Mouse (Mus musculus): Measurements from ENCODE around the gene Camkmt.

The Camkmt gene

DNA sequence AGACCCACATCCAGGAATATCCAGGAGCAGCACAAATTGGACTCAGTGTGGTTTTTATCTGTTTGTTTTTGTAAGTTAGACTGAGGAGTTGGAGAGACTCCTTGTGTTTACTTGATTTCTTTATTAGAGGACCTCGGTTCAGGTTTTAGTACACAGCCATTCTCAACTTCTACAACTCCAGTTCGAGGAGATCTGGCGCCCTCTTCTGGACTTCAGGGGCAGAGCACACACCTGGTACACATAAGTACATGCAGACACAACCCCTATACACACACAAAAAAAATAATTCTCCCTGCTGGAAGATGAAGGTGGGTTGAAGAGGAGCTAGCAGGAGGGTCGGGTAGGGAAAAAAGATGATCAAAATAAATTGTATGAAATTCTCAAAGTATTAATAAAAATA, 379.4 kb downstream of the Camkmt start:
- DNase-seq: no peak

DNA sequence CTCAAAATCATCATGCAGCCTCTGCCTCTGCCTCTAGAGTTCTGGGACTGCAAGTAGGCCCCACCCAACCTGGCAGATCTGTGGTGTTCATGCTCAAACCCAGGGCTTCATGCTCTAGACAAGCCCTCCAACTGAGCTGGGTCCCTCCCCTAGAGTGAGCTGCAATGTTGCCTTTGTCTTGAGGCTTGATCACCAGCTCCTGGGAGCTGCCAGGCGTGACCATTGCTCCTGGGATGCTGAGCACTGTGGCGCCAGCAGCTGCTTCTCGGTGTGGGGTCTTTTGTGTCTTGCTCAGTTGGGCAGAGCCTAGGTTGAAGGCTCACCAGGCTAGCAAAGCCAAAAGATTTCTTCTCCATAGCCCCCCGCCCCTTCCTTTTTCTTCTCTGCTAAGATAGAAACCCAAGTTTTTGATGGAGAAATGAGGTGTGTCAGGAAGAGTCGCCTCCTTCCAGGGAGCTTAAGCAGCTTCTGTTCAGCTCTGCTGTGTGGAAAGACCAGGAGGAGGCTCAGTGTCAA, 382.4 kb downstream of the Camkmt start:
- DNase-seq: no peak

DNA sequence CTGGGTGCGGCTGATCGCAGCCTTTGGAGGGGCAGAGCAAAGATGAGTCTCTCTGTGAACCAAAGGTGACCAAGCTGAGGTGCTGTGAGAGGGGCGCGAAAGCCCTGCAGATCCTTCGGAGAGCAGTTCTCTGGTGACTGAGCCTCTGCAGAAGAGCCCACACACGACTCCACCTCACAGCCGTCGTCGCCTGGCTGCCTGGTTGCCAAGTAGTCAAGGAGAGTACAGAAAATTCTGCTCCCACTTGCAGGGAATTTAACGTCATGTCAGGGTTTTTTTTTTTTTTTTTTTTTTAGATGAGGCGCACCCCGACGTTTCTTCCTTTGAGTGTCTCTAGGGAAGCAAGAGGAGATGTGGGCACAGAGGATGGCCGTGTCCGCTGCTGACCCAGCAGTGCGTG, 382.9 kb downstream of the Camkmt start:
- no peak for DNase-seq

DNA sequence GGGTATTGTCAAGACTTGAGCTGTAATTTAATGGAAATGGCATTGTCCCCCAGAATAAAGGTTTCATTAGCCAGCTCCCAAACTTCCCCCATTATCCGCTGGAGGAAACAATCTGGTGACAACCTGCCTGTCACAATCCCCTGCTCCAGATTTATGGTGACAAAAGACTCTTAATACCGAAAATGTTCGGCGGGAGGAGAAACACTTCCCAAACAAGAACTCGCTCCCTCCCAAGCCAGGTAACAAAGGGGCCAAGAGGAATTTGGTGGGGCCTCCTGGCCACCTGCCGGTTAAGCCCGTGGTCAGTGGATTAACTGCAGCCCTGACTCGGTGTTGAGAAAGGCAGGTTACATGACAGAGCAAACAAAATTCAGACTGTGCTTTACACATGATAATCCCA, 383.5 kb downstream of the Camkmt start:
- DNase-seq: no peak

DNA sequence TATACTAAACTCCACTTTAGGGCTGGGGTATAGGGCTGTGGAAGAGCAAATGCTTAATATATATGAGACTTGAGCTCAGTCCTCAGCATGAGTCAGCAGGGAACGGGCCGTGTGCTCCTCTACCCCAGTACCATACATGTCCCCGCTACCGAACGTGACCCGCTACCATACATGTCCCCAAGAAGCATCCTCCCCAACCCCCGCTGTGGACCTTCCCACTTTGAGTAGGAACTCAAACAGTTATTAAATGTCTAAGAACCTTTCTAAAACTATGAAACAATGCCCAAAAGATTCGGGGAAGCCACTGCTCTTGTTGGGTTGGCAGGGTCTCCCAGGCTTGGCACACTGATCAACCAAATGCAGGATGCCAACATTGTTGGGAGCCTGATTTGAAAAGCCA, 390.9 kb downstream of the Camkmt start:
- DNase-seq: no peak

DNA sequence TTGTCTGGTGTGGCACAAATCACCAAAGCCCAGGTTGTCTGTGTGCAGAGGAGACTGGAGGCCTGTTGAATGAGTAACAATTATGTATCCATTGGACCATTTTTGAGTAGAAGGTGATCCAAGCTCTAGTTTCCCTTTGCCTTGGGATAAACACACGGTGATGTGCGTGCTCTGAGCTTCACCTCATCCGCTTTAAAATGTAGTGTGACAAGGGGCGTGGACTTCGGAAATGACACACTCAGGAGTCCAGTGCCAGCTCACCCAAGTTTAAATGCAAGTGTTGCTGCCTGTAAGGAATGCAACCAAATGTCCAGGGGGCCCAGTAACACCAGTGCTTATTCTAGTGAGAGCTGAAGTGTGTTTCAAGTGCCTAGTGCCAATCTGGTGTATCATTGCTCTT, 392.7 kb downstream of the Camkmt start:
- no peak for DNase-seq

DNA sequence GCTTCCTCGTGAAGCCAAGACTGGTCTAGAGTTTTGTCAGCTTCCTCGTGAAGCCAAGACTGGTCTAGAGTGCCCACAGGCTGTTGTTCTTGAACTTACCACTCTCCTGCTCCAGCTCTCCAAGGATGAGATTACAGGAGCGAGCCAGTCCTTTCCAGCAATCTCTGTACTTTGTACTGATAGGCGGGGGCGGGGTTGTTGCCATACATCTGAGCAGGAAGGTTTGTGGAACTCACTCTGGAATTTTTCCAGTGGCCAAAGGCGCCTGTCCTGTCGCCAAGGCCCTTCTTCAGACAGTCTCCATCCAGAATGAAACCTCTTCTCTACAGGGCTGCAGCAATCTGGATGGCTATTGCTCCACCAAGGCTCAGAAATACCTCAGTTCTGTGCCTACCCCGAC, 393.7 kb downstream of the Camkmt start:
- no peak for DNase-seq

DNA sequence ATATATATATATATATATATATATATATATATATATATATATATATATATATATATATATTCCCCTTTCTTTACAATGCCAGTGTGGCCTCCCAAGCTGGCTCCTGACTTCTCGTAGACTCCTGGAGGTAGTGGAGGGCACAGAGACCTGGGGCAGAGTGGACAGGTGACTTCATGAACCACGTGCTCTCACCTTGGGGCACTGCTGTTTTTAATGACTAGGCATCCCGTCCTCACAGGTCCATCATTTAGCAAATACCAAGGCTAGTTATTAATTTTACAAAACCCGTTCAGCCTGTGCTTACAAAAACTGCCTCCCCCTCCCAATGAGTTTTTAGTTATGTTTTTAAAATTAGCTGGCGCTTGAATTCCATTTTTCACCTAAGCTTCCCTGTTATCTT, 394.2 kb downstream of the Camkmt start:
- DNase-seq: no peak

DNA sequence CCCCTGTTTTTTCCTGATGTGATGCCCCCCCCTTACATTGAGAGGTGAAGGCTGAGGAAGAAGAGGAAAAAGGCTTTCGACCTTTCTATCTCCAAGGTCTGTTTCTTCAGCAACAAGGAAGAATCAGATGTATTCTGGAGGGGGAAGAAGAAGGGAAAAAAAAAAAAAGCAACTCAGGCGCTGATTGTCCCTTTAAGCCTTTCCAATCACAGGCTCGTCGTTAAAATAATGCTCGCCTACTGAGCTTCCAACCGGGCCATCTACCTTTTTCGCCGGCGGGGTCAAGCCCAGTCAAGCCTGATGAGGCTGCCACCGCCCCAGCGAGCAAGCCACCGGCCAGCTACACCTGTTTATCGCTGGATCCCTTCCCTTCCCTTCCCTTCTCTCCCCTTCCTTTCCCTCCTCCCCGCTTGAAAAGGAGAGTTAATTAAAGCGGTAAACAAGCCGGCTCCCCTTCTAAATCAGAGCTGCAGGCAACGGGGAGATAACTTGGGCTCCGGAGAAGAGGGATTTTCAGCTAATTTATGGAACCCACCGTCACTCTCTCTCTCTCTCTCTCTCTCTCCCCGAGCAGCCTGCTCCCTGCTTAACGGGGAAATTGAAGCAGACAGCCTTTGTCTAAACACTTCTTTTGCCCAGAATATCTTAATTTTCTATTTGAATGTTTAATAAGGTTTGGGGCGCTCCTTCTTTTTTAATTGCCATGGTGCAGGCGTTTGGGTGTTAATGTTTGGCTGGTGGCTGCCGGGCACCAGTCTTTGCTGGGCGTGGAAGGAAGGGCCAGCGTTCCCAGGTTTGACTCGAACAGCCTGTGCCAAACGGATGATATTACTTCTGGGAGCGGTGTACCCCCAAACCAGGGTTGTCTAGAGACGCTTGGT, 395.0 kb downstream of the Camkmt start:
- no peak for DNase-seq

DNA sequence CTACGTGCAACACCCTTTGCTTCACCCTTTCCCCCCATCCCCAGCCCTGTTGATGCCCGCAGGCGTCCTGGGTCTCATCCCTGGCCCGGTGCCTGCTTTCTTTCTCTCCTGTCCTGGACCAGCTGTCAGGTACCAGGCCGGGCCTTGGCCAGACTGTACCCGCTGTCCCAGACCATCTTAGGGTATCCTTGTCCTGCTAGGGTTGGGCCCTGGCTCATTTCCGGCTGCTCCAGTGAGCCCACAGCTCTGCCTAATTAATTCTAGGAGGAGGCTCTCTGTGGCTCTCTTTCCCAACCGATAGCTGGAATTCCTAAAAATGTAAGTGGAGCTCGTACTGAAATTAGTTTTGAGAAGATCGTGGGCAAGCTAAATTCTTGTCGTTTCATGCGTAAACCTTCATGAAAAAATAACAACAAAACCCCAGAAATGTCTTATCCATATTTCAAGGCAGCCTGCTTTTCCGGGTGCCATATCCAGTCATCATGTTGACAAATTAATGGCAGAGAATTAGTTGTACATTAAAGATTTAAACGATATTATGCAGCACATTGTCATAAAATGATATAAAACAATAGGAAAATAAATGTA, 395.7 kb downstream of the Camkmt start:
- no peak for DNase-seq

DNA sequence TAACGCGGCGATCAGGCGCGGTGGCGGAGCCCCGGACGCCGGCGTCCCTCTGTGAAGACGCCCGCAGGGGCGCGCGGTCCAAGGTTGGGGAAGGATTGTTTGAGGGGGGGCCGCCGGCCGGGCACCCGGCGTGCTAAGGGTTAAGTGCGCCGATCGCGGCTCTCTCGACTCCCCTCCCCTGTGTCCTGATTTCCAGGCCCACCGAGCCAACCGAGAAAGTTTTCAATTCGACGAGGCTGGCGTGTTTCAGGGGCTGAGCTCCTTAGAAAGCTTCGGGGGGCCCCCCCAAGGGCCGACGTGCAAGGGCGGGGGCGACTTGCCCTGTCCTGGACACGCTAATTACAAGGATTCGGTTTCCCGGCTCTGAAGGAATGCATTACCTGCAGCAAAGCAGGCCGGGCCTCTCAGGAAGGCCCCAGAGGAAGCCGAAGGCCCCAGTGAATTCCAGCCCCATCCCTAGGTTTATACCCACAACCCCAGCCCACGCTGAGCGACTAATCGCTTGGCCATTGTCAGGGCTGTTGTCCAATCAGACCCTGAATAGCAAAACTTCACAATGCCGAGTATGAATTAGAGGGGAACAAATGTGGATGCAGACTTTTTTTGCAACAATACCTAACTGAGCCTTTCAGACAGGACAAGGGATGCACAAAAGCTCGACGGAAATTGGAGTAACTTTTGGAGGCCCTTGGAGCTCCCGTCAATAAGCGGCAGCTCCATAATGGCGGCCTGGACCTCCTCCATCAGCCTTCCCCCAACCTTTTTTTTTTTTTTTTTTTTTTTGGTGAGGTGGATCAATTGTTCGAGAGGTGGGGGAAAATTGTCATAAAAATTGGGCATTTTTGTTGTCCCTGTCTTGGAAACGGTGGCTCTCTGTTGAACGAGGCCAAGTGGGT, 396.5 kb downstream of the Camkmt start:
- no peak for DNase-seq

DNA sequence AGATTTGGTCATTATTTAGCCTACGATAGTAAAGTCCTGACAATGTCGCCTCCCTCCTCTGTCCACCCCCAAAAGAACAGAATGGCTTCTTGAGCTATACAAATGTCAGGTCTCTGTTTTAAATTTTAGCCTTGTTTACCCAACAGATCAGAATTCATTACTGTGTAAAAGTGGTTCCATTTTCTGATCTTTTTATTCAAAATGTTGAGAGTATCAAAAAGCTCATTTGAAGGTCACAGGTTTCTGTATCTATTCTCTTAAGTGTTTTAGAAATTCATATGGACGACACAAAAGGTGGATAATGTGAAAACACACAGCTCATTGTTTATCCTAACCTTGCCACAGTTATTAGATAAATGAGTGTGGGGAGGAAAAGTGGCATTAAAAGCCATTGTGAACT, 397.2 kb downstream of the Camkmt start:
- DNase-seq: no peak

DNA sequence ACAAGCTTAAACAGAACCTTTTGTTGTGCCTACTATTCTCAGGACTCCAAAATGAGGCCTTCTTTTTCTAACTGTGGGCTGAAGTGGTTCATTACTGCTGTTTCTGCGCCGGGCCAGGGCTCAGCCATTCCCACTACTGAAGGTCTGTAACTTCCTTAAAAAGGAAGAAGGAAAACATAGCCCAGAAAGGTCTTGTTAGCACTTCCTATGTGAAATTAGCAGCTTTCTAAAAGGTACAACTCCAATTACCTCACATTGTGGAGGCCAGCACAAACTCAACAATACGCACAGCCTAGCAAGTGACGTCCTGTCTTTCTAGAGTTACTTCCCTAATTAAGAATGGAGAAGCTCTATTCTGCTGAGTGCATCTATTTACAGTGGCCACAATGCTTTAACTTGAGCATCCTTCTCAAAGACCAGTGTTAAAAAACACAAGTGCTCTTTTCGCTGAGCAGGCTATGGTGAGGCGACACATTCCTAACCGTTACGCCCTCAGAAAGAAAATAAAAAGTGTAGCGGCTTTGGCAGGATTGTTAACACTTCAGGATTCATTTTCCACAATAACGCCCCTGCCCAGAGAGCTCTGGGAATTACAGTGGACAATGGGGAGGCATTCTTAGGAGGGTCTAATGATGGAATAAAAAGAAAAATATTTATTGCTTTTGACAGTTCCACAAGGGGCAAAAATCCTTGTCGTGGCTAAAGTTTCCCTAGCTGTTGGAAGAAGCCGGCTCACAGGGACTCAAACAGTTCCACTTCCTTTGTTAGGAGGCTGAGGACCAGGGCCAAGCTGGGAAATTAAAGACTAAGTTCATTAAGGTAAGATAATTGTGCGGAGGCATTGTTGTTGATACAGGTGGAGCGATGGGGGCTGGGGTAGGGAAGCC, 398.5 kb downstream of the Camkmt start:
- no peak for DNase-seq

DNA sequence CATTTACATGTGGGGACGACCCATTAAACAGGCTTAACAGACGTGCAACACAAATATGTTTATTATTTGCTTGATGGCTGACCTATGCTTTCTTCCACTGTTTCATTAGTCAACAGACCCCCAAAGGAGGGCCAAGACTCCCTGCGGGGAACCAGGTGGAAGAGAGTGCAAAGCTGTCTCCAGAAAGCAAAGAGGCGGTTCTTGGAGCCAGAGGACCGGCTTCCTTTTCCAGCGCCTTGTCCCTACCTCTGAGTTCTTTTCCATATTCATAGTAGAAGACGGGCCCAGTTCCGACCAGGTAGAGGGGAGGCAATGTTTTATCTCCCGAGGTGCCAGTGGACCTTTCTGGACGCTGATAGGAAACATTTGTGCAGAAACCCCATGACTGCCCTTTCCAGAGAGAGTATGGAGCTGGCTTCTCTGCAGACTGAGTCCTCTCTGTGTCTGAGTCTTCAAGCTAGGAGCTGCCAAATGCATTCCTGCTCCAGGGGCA, 399.2 kb downstream of the Camkmt start:
- no peak for DNase-seq

DNA sequence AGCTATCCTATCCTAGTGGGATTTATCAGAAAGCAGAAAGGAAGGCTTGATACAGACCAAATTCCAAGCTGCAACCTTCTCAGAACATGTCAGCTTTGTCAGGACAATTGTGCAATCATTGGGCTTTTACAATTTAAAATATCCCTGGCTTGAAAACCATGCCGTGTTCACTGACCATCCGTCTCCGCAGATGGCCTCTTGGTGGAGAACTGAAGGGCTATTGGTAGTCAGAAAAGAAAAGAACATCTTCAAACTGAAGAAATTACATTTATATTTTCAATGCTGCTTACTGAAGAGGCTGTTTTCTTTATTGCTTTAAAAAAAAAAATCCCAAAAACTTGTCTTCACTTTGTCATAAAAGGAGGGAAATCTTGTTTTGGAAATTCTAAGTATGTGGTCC, 401.1 kb downstream of the Camkmt start:
- no peak for DNase-seq

DNA sequence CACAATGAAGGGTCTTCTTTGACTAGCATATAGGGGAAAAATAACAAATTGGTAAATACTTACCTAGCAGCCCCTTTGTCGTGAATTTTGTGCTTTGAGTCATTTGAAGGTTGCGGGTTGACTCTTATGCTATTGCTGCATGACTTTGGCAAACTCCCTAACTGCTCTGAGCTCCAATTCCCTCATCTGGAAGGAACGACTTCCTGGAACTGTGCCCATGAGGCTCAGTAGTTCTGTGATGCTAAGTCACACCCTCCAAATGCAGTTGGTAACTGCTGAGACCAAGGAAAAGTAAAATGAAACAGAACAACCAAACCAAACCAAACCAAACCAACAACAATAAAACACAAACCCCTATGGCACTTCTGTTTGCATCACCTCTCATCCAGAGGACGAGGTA, 403.2 kb downstream of the Camkmt start:
- DNase-seq: no peak

DNA sequence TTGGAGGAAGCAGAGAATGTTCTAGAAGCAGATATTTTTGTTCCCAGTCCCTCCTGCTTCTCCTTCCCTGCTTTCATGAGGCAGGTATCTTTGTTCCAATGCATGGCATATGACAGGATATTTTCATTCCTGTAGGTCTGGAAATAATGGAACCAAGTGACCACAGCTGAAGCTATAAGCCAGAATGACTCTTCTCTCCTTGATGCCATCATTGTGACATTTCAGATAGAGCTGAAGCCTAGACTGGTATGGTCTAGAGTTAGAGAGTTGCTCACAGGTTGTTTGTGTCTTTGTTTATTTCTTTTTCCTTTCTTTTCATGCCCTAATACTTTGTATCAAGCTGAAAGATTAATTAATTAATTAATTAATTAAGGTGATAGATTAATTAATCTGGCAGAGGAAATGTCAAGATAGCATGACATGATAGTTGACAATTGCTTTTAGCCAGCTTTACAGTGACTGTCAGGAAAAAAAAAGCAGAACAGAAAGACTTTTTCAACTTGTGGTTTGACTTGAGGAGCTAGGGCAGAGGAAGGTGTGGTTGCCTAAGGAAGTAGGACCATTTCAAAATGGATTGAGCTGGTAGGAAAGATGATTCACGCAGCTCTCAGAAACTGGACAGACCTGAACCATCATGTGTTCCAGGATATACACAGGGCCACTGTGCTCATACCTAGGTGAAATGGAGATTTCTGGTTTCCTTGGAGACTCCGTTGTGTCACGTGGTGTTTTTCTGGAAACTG, 404.8 kb downstream of the Camkmt start:
- DNase-seq: no peak

DNA sequence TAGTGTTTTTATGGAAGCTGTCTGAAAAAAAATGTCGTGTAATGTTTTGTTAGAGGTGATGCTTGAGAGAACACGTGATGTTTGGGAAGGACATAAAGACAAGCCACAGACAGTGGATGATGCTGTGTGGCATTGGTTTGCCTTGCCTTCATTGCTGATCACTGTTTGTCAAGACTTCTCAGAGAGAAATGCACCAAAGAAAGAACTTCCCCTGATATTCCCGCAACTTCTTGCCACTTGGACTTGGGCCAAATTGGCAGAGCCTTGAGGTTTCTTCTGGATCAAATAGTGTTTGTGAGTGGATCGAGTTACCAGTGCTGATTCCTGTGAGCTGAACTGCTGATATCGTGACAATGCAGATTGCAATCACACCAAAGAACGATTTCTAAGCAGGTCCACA, 405.5 kb downstream of the Camkmt start:
- no peak for DNase-seq

DNA sequence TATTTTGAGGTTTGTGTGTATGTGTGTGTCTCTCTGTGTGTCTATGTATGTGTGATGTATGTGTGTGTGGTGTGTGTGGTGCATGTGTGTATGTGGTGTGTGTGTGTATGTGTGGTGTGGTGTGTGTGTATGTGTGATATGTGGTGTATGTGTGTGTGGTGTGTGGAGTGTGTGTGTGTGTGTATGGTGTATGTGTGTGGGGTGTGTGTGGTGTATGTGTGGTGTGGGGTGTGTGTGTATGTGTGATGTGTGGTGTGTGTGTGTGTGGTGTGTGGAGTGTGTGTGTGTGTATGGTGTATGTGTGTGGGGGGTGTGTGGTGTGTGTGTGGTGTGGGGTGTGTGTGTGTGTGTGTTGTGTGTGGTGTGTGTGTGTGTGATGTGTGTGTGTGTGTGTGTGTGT, 414.5 kb downstream of the Camkmt start:
- DNase-seq: no peak

DNA sequence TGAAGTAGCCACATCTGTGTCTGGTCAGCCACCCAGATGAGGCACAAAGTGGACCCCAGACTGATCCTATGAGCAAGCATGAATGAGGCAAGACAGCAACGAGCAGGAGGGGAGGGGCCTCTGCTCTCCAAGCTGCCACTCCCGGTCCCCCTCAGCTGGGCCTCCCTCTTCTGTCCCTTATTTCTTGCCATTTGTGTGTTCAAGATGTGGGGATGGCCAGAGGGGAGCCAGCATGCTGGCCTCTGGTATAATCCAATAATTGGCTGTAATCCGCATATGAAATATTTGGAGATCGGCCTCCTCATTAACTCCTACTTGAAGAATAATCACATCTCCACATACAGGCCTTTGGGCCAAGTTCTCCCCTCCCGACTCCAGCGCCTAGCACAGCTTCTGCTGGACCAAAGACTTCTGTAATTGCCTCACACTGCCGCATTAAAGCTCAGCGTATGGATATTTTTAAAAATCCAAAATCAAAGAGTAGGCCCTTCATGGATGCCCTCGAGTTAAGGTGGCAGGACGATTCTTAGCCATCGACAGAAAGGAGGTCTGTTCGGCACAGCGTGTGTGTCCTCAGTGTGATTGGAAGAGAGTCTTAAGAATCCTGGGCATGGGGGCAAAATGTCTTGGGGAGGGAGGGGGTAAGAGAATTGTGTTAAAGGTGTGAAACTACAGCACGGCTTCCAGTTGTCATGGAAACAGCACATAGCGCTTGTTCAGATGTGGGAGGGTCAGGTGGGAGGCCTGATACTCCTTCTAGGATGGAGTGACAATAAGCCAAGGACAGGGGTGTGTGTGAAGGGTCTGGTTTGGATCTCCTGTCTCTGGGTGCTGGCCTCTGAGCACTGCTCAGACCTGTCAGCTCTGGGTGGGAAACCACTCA, 416.1 kb downstream of the Camkmt start:
- DNase-seq: no peak

DNA sequence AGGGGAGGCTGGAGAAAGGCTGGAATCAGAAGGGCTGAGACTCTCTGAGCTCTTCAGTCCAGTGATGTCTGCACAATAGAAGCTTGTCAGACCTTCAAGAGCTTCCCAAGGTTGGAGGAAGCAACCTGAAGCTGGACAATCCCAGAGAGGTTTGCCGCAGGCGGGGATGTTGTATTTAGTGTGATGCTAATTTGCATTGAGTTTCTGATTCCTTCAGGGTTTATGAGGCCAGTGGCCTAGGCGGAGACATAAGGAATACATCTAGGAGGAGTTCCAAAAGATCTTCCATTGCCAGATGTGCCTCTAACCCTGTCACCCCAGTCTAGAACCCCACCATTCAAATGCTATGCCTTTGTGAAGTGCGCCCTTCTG, 416.7 kb downstream of the Camkmt start:
- no peak for DNase-seq
